Mouse (Mus musculus): ENCODE data around the gene Gpsm3.

GRCm38 (mm10) chr17:34559116-34559515 is 30.5 kb upstream of the Gpsm3 start:
- TF ChIP-seq CTCF (conservative IDR thresholded peaks at IDR 0.05 in 1 of 2, IDR thresholded peaks at IDR 0.05 in 1 of 2; ENCODE audit: low read depth in 2 of 2, low read length in 2 of 2), result no peak
- TF ChIP-seq RAD21 (IDR thresholded peaks at IDR 0.05; ENCODE audit: low read depth, low read length), result no peak
- TF ChIP-seq CHD2 (IDR thresholded peaks at IDR 0.05; ENCODE audit: low read length), result no peak
- no peak for TF ChIP-seq SMC3 (IDR thresholded peaks at IDR 0.05; ENCODE audit: low read depth, low read length)
- no peak for TF ChIP-seq ZC3H11A (IDR thresholded peaks at IDR 0.05; ENCODE audit: low read depth, low read length)
- TF ChIP-seq ZNF384 (IDR thresholded peaks at IDR 0.05; ENCODE audit: low read depth, low read length), result no peak
- TF ChIP-seq POLR2A (IDR thresholded peaks at IDR 0.05; ENCODE audit: low read depth, low read length), result no peak
- TF ChIP-seq ELF1 (IDR thresholded peaks at IDR 0.05; ENCODE audit: low read depth, low read length), result no peak
- TF ChIP-seq TCF12 (IDR thresholded peaks at IDR 0.05; ENCODE audit: low read depth, low read length), result no peak

Data from CH12.LX (cell line).